Mouse (Mus musculus) intestine, embryonic 15.5 days (tissue): ENCODE measurements around the gene Zbtb18. TPM values are rescaled to one million over a fixed set of nuclear protein-coding genes. Genes with fewer than 3 reads are reported as not detected.

ENCODE experiments used
- ATAC-seq: fragments of 200-750 bp; cut with Nextera tagmentation; 2 replicates; pipeline ENCODE4 v1.8.0; 2017; ENCODE audit warnings: moderate TSS enrichment, moderate library complexity
- H3K27ac ChIP-seq: fragments of 300-500 bp; sonication (generic); 2 replicates; pipeline ENCODE4 v1.5.1; 2015; ENCODE audit warnings: mild to moderate bottlenecking, inconsistent platforms
- H3K27me3 ChIP-seq: fragments of 300-500 bp; sonication (generic); replicated peaks from 2 replicates; pipeline ENCODE4 v1.6.1; 2015; ENCODE audit warnings: inconsistent platforms
- H3K36me3 ChIP-seq: fragments of 300-500 bp; sonication (generic); 2 replicates; pipeline ENCODE4 v1.6.1; 2015; ENCODE audit warnings: inconsistent platforms
- H3K4me1 ChIP-seq: fragments of 300-500 bp; sonication (generic); replicated peaks from 2 replicates; pipeline ENCODE4 v1.6.1; 2015; ENCODE audit warnings: inconsistent platforms
- H3K4me2 ChIP-seq: fragments of 300-500 bp; sonication (generic); replicated peaks from 2 replicates; pipeline ENCODE4 v1.6.1; 2015; ENCODE audit warnings: mild to moderate bottlenecking, inconsistent platforms
- H3K4me3 ChIP-seq: fragments of 300-500 bp; sonication (generic); replicated peaks from 2 replicates; pipeline ENCODE4 v1.5.1; 2015; ENCODE audit warnings: inconsistent platforms
- H3K9ac ChIP-seq: fragments of 300-500 bp; sonication (generic); 2 replicates; pipeline ENCODE4 v1.6.1; 2015; ENCODE audit warnings: inconsistent platforms
- H3K9me3 ChIP-seq: fragments of 300-500 bp; sonication (generic); 2 replicates; pipeline ENCODE4 v1.6.1; 2016; ENCODE audit warnings: inconsistent platforms
- WGBS: fragments of 180-500 bp; shearing (Covaris S2); methylation state at CpG from one replicate; pipeline ENCODE4 v1.1.7; 2015; 5-methylcytosine and 5-hydroxymethylcytosine counted together
- polyA plus RNA-seq: library from polyadenylated mRNA; unstranded; fragments of >200 nt; fragmentation: Nextera tagmentation; extraction: Ambion mirVana; gene quantifications from 2 replicates; pipeline ENCODE4 v1.2.1, GENCODE M21; 2015

Gene Zbtb18
- polyA plus RNA-seq, 1 experiment from 2014 or later = 2.0 TPM

DNA sequence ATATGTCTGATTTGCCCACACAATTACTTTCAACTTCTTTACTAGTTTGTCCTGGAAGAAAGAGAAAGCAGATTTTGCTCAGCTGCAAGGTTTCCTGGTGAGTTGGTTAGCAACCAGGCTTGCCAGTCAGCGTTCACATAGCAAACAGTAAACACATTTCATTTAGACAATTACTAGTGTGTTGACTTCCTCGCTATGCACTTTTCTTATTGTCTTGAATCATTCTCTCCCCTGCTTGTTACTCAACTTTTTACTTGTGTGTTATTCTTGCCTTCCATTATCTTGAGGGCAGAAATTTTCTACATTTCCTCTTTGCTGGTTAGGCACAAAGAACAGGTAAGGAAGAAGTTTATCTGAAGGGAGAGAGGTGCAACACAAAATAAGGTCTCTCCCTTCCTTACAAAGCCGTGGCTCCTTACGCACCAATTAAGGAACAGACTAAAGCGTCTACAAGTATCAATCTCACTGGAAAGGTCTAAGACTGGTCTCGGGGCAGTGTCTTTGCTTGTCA, 1.1 kb upstream of the Zbtb18 start:
- H3K36me3 ChIP-seq = no peaks in the 10 kb centered on the region
- H3K4me2 ChIP-seq = peak overlapping the region; percentile 83
- H3K4me3 ChIP-seq = peak overlapping the region; percentile 77
- peak overlapping the region; percentile 97 for H3K27ac ChIP-seq
- no peaks in the 10 kb centered on the region for H3K27me3 ChIP-seq
- peak overlapping the region; percentile 80 for H3K9ac ChIP-seq
- WGBS = 0% methylated on average over 6 of the region's 6 CpGs
- H3K9me3 ChIP-seq = no peaks in the 10 kb centered on the region
- no peak for ATAC-seq
- H3K4me1 ChIP-seq = peaks cover 12% of the 10 kb centered on the region

DNA sequence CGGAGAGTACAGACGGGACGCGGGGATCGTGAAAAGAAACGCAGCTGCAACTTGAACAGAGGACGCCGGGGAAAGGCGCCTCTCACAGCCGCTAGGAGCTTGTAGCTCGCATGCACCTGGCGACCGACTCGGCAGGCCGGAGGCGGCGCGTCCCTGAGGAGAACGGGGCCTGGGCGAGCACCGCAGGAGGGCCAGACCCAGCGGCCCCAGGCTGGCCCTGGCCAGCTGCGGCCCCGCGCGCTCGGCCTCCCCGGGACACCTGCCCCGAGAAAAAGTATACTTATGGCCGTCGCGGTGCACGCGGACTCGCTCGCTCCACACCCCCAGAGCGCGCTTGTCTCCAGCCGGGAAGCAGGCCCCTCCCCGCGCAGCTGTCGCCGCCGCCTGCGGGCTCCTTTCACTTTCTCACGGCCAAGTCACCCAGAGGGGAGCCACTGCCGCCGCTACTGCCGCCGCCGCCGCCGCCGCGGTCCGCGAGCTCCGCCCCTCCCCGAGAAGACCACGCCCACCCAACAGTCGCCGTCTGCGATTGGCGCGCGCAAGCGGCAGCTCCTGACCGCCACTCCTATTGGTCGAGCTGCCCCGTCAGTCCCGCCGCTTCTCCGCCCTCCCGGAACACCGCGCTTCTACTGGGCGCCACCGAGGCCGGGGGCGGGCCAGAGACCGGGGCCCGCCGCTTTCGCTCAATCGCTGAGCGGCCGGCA, 507 bp upstream of the Zbtb18 start:
- WGBS = under 1% methylated on average over 67 of the region's 87 CpGs
- Histone ChIP-seq H3K27ac (peak overlapping the region; percentile 97), H3K27me3 (no peaks in the 10 kb centered on the region), H3K36me3 (no peaks in the 10 kb centered on the region), H3K9ac (peak overlapping the region; percentile 80), H3K4me2 (peak overlapping the region; percentile 83), H3K4me3 (peak overlapping the region; percentile 77), H3K9me3 (no peaks in the 10 kb centered on the region), H3K4me1 (peaks cover 12% of the 10 kb centered on the region)
- peak; percentile 99 for ATAC-seq

DNA sequence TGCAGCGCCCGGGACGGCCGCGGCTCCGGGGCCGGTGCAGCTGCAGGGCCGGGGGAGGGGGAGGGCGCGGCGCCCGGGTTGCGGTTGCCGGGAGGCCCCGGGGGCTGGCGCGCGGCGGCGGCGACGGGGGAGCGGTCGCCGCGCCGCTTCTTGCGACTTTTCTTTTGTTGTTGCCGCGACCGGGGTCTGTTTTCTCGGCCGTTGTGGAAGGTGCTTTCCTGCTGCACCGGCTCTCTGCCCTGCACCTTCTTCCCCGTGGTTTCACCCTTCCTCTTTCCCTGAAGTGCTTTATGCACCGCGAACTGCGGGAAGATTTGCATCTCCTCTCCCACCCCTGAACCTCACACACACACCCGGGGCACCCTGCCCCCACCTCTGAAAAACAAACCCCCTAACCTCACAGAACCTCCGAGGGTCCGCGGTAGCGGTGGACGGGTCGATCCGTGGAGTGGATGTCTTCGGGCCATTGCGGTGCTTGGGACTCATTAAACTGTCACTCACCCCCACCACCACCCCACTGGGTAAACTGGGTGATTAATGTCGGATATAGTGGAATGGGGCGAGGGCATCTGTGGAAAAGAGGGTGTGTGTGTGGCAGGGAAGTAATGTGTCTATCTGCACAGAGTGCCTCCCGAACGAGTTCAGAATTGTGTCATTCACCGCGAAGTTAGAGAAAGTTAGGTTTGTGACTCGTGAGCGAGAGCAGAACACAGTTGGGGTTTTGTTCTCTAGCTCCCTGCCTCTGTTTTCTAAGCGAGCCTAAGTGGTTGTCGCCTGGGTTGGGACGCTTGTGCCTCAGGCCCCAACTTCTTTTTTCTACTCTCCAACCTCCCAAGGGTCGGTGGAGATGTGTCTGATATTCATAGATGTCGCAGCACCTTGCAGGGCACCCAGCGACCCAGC, 921 bp downstream of the Zbtb18 start:
- peak overlapping the region; percentile 77 for H3K4me3 ChIP-seq
- WGBS = 2% methylated on average over 52 of the region's 62 CpGs
- peaks cover 12% of the 10 kb centered on the region for H3K4me1 ChIP-seq
- no peaks in the 10 kb centered on the region for H3K9me3 ChIP-seq
- peak overlapping the region; percentile 90 for H3K27ac ChIP-seq
- peak overlapping the region; percentile 85 for H3K4me2 ChIP-seq
- peaks cover 6% of the 10 kb centered on the region; the same call in 1 of the 2 replicates for H3K36me3 ChIP-seq
- peak; percentile 5 for ATAC-seq
- peak overlapping the region; percentile 73 for H3K9ac ChIP-seq
- no peaks in the 10 kb centered on the region for H3K27me3 ChIP-seq

DNA sequence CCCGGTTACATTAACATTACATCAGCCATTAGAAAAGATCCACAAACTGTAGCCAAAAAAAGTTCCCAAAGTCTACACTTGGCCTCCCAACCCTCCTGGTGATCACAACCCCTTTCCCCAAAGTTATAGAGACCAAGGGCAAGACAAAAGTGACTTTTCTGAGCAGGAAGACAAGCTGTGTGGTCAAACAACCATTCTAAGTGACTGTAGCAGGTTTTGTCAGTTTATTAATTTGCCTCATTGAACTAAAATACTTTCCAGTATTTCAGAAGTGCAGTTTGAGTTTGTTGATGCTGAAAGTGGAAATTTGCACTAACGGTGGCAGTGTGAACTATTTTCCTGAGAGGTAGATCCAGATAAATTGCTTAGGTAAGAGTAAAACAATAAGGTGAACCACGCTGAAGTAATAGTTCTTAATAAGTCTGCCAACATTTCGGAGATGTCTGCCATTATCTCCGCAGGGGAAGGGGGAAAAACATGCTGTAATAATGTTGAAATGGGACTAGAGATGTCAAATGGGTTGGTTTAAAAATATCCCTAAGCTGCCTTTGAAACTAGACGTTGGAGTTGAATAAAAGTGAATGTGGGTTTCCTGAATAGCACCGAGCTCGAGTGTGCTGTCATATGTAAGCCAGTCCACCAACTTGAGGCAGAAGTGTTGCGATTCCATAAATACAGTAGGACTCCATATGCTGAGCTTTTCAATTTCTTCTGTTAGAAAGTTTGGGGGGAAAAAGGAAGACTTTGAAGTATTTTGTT, 1.8 kb downstream of the Zbtb18 start:
- Histone ChIP-seq H3K9me3 (no peaks in the 10 kb centered on the region), H3K36me3 (peaks cover 9% of the 10 kb centered on the region; the same call in 1 of the 2 replicates), H3K27ac (no peak overlapping the region), H3K4me2 (peak overlapping the region; percentile 85), H3K27me3 (no peaks in the 10 kb centered on the region), H3K4me3 (peak overlapping the region; percentile 77), H3K4me1 (peaks cover 12% of the 10 kb centered on the region), H3K9ac (peak overlapping the region; percentile 73; the same call in 1 of the 2 replicates)
- ATAC-seq = no peak
- 38% methylated on average over 9 of the region's 9 CpGs for WGBS

DNA sequence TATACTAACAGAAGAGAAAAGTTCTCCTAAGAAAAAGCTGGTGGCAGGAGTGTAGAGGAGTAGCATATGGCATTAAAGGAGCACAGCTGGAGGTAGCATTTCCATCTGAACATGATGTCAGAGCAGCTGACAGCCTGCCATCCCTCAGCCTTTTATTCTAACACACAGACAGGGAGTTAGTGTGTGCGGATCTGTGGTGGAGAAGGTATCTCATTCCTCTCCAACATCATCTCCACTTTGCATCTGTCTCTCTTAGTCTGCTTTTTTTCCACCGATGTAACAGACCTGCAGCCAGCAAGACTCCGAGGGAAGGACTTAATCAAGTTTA, 2.3 kb downstream of the Zbtb18 start:
- H3K4me3 ChIP-seq = no peak overlapping the region
- no peaks in the 10 kb centered on the region for H3K9me3 ChIP-seq
- H3K9ac ChIP-seq = no peak overlapping the region
- H3K27ac ChIP-seq = no peak overlapping the region
- H3K36me3 ChIP-seq = peaks cover 9% of the 10 kb centered on the region; the same call in 1 of the 2 replicates
- H3K4me1 ChIP-seq = peaks cover 12% of the 10 kb centered on the region
- no peak for ATAC-seq
- H3K4me2 ChIP-seq = peak overlapping the region; percentile 85; the same call in 1 of the 2 replicates
- no peaks in the 10 kb centered on the region for H3K27me3 ChIP-seq
- WGBS = 33% methylated on average over 3 of the region's 3 CpGs

DNA sequence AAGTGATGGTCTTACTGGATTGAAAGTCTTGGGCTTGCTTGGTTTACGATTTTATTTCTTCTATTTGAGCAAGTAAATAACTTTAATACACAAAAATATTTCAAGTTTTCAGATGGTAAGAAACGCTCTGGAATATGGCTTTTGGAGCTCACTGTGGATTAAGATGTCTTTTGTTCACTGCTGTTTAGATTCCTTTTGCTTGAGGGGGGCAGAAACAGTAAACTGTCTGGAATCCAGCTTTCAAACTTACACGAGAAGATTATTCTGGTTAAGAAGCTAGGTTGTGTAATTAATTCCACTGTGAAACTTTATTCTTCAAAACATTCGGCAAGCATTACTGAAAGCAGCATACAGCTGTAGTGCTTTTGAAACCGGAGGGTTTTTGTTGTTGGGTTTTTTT, 2.8 kb downstream of the Zbtb18 start:
- 54% methylated on average over 5 of the region's 5 CpGs for WGBS
- H3K36me3 ChIP-seq = peaks cover 9% of the 10 kb centered on the region; the same call in 1 of the 2 replicates
- H3K4me2 ChIP-seq = no peak overlapping the region
- H3K27me3 ChIP-seq = no peaks in the 10 kb centered on the region
- H3K4me1 ChIP-seq = peaks cover 12% of the 10 kb centered on the region
- H3K27ac ChIP-seq = no peak overlapping the region
- H3K4me3 ChIP-seq = no peak overlapping the region
- no peak for ATAC-seq
- no peaks in the 10 kb centered on the region for H3K9me3 ChIP-seq
- H3K9ac ChIP-seq = no peak overlapping the region

DNA sequence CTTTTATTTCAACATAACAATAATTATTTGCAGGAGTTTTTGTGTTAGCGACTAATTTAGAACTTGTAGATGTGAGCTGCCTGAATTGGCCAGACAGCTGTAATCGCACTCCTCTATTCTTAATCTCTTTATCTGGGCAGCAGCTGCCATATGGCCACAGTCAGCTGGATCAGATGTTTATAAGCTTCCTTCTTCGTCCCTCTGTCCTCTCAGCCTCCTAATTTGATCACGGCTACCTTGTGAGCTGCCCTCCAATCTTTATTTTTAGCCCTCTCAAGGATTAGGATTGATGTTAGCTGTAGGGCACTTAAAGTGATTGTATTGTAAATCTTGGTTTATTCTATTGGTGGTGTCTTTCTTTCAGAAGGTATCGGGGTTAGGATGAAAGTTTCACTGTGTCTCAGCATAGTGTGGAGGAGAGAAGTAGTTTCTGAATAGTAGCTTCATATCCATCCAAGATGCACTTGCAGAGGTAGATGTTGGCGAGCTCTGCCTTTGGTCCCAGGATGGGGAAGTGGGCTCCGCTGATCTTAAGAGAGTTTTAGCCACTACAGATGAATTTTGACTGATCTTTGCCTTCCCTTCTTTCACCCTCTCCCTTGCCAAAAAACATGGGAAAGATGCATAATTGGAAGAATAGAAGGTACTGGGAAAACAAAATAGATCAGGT, 3.4 kb downstream of the Zbtb18 start:
- no peak overlapping the region for H3K27ac ChIP-seq
- peaks cover 9% of the 10 kb centered on the region; the same call in 1 of the 2 replicates for H3K36me3 ChIP-seq
- no peak for ATAC-seq
- H3K9me3 ChIP-seq = no peaks in the 10 kb centered on the region
- 60% methylated on average over 7 of the region's 7 CpGs for WGBS
- H3K4me3 ChIP-seq = no peak overlapping the region
- peaks cover 12% of the 10 kb centered on the region for H3K4me1 ChIP-seq
- H3K27me3 ChIP-seq = no peaks in the 10 kb centered on the region
- H3K4me2 ChIP-seq = no peak overlapping the region
- no peak overlapping the region for H3K9ac ChIP-seq

DNA sequence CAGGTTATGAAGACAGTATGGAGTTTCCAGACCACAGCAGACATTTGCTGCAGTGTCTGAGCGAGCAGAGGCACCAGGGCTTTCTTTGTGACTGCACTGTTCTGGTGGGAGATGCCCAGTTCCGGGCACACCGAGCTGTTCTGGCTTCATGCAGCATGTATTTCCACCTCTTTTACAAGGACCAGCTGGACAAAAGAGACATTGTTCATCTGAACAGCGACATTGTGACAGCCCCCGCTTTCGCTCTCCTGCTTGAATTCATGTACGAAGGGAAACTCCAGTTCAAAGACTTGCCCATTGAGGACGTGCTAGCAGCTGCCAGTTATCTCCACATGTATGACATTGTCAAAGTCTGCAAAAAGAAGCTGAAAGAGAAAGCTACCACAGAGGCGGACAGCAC, 4.9 kb downstream of the Zbtb18 start:
- Histone ChIP-seq H3K27me3 (no peaks in the 10 kb centered on the region), H3K4me3 (no peak overlapping the region), H3K36me3 (peaks cover 9% of the 10 kb centered on the region; the same call in 1 of the 2 replicates), H3K9me3 (no peaks in the 10 kb centered on the region), H3K4me2 (no peak overlapping the region), H3K27ac (0 out of 2 replicates have a peak overlapping the region, but pooled peaks have one; percentile 1), H3K4me1 (peaks cover 12% of the 10 kb centered on the region), H3K9ac (no peak overlapping the region)
- 78% methylated on average over 9 of the region's 9 CpGs for WGBS
- ATAC-seq = no peak

DNA sequence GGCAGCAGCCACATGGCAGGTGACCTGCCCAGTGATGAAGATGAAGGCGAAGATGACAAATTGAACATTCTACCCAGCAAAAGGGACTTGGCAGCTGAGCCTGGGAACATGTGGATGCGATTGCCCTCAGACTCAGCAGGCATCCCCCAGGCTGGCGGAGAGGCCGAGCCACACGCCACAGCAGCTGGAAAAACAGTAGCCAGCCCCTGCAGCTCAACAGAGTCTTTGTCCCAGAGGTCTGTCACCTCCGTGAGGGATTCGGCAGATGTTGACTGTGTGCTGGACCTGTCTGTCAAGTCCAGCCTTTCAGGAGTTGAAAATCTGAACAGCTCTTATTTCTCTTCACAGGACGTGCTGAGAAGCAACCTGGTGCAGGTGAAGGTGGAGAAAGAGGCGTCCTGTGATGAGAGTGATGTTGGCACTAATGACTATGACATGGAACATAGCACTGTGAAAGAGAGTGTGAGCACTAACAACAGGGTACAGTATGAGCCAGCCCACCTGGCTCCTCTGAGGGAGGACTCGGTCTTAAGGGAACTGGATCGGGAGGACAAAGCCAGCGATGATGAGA, 5.5 kb downstream of the Zbtb18 start:
- 0 out of 2 replicates have a peak overlapping the region, but pooled peaks have one; percentile 1 for H3K27ac ChIP-seq
- no peak for ATAC-seq
- H3K27me3 ChIP-seq = no peaks in the 10 kb centered on the region
- peaks cover 9% of the 10 kb centered on the region; the same call in 1 of the 2 replicates for H3K36me3 ChIP-seq
- peaks cover 12% of the 10 kb centered on the region for H3K4me1 ChIP-seq
- WGBS = 85% methylated on average over 12 of the region's 12 CpGs
- H3K9me3 ChIP-seq = no peaks in the 10 kb centered on the region
- no peak overlapping the region for H3K4me3 ChIP-seq
- H3K4me2 ChIP-seq = no peak overlapping the region
- no peak overlapping the region for H3K9ac ChIP-seq

DNA sequence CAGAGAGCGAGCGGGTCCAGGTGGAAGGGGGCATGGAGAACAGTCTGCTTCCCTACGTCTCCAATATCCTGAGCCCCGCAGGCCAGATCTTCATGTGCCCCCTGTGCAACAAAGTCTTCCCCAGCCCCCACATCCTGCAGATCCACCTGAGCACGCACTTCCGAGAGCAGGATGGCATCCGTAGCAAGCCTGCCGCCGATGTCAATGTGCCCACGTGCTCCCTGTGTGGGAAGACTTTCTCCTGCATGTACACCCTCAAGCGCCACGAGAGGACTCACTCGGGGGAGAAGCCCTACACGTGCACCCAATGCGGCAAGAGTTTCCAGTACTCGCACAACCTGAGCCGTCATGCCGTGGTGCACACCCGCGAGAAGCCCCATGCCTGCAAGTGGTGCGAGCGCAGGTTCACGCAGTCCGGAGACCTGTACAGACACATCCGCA, 6.0 kb downstream of the Zbtb18 start:
- Histone ChIP-seq H3K27ac (no peak overlapping the region), H3K4me2 (no peak overlapping the region), H3K4me3 (no peak overlapping the region), H3K9me3 (no peaks in the 10 kb centered on the region), H3K9ac (no peak overlapping the region), H3K4me1 (peaks cover 12% of the 10 kb centered on the region), H3K27me3 (no peaks in the 10 kb centered on the region), H3K36me3 (peaks cover 9% of the 10 kb centered on the region; the same call in 1 of the 2 replicates)
- WGBS = 90% methylated on average over 25 of the region's 25 CpGs
- ATAC-seq = no peak

DNA sequence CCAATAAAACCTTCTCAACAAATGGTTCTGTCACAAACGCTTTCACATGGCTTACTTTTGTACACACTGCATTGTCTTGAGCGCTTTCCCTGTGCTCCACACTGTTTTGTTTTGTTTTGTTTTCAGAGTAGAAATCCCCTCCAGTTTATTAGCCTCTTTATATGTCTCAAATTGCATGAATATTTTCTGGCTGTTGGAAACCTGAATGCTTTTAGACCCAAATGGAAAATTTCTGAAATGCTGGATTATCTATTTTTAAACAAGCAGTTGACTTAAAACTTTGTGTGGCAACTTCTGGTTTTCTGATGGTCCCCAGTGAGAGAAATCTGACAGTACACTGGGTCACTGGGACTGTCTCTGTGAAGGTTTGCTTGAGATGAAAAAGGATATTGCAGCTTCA, 6.8 kb downstream of the Zbtb18 start:
- Histone ChIP-seq H3K27me3 (no peaks in the 10 kb centered on the region), H3K9me3 (no peaks in the 10 kb centered on the region), H3K4me1 (peaks cover 7% of the 10 kb centered on the region), H3K27ac (no peak overlapping the region), H3K9ac (no peak overlapping the region), H3K4me2 (no peak overlapping the region), H3K4me3 (no peak overlapping the region), H3K36me3 (peaks cover 9% of the 10 kb centered on the region; the same call in 1 of the 2 replicates)
- no peak for ATAC-seq
- WGBS = 72% methylated on average over 2 of the region's 2 CpGs
